Mouse (Mus musculus) bone marrow, adult 2 months (tissue): Measurements from ENCODE around the gene Nsd1. TPM values are rescaled to one million over a fixed set of nuclear protein-coding genes. Genes with fewer than 3 reads are reported as not detected.

Source experiments
- H3K27ac ChIP-seq: fragments of 200-500 bp; 2 replicates; pipeline ENCODE4 v1.5.1; 2012; ENCODE audit warnings: low read depth, mild to moderate bottlenecking, control low read depth, inconsistent platforms, low read length; ENCODE audit not compliant: control insufficient read depth, poor library complexity, insufficient read depth
- H3K4me1 ChIP-seq: fragments of 200-500 bp; 2 replicates; pipeline ENCODE4 v1.6.1; 2011; ENCODE audit warnings: low read length; ENCODE audit not compliant: control insufficient read depth, insufficient read depth
- H3K4me3 ChIP-seq: fragments of 200-500 bp; replicated peaks from 2 replicates; pipeline ENCODE3; 2011; ENCODE audit warnings: mild to moderate bottlenecking, low read depth, low read length, control low read depth; ENCODE audit not compliant: control insufficient read depth
- CTCF ChIP-seq: fragments of 200-500 bp; IDR thresholded peaks from 2 replicates; pipeline ENCODE4 v1.5.1; 2011; ENCODE audit warnings: low read length, control low read depth; ENCODE audit not compliant: control insufficient read depth, insufficient read depth
- POLR2A ChIP-seq: fragments of 200-500 bp; IDR thresholded peaks from 2 replicates; pipeline ENCODE4 v1.6.1; 2011; ENCODE audit warnings: low read depth, mild to moderate bottlenecking, control low read depth, low read length, borderline replicate concordance; ENCODE audit not compliant: control insufficient read depth
- WGBS: fragments of 180-500 bp; shearing (Covaris S2); methylation state at CpG from one replicate; pipeline ENCODE4 v1.1.7; 2018; 5-methylcytosine and 5-hydroxymethylcytosine counted together
- polyA plus RNA-seq: library from polyadenylated mRNA; stranded (reverse); fragments of >200 nt; gene quantifications from 2 replicates; pipeline ENCODE4 v1.2.4, GENCODE M21; 2011; ENCODE audit warnings: low replicate concordance; ENCODE audit not compliant: missing spikeins, insufficient read depth, insufficient read length

Gene Nsd1
- polyA plus RNA-seq, 1 experiment, result 45.9 TPM

GRCm38 (mm10) chr13:55204667-55205389, 4.8 kb upstream of the Nsd1 start:
- H3K27ac ChIP-seq, result no peak overlapping the region
- no peak overlapping the region for H3K4me3 ChIP-seq
- WGBS, result 40% methylated on average over 8 of the region's 11 CpGs
- peaks cover 2% of the 10 kb centered on the region for H3K4me1 ChIP-seq
- TF ChIP-seq CTCF, result no peak
- TF ChIP-seq POLR2A, result no peak

GRCm38 (mm10) chr13:55205448-55206205, 4.0 kb upstream of the Nsd1 start:
- 87% methylated on average over 6 of the region's 6 CpGs for WGBS
- TF ChIP-seq POLR2A (no peak), CTCF (no peak)
- Histone ChIP-seq H3K27ac (no peak overlapping the region), H3K4me3 (no peak overlapping the region), H3K4me1 (peaks cover 2% of the 10 kb centered on the region)

- H3K4me3 ChIP-seq, result no peak overlapping the region
- WGBS, result 85% methylated on average over 13 of the region's 13 CpGs
- no peak overlapping the region for H3K27ac ChIP-seq
- H3K4me1 ChIP-seq, result peaks cover 4% of the 10 kb centered on the region
- TF ChIP-seq CTCF (no peak), POLR2A (no peak)
These were observed 539 bp upstream of the Nsd1 start for GRCm38 (mm10) chr13:55208837-55209648.

GRCm38 (mm10) chr13:55210193-55210970, 800 bp downstream of the Nsd1 start:
- H3K27ac ChIP-seq, result peak overlapping the region; percentile 100
- WGBS, result 6% methylated on average over 76 of the region's 77 CpGs
- H3K4me3 ChIP-seq, result peak overlapping the region; percentile 72
- H3K4me1 ChIP-seq, result peaks cover 6% of the 10 kb centered on the region
- no peak for TF ChIP-seq CTCF
- TF ChIP-seq POLR2A, result peak; percentile 64; the same call in 1 of the 2 replicates

- peaks cover 6% of the 10 kb centered on the region for H3K4me1 ChIP-seq
- TF ChIP-seq POLR2A (no peak), CTCF (no peak)
- WGBS, result 1% methylated on average over 17 of the region's 17 CpGs
- H3K27ac ChIP-seq, result peak overlapping the region; percentile 100
- H3K4me3 ChIP-seq, result peak overlapping the region; percentile 72
These were observed 1.3 kb downstream of the Nsd1 start for GRCm38 (mm10) chr13:55210971-55211220.

GRCm38 (mm10) chr13:55211221-55212010, 1.8 kb downstream of the Nsd1 start:
- Histone ChIP-seq H3K27ac (peak overlapping the region; percentile 100), H3K4me3 (peak overlapping the region; percentile 94), H3K4me1 (peaks cover 6% of the 10 kb centered on the region)
- TF ChIP-seq CTCF (no peak), POLR2A (peak; percentile 59; the same call in 1 of the 2 replicates)
- under 1% methylated on average over 67 of the region's 93 CpGs for WGBS

- TF ChIP-seq POLR2A (no peak), CTCF (no peak)
- H3K4me1 ChIP-seq, result peaks cover 6% of the 10 kb centered on the region
- under 1% methylated on average over 13 of the region's 32 CpGs for WGBS
- peak overlapping the region; percentile 100 for H3K27ac ChIP-seq
- peak overlapping the region; percentile 94 for H3K4me3 ChIP-seq
These were observed 2.4 kb downstream of the Nsd1 start for GRCm38 (mm10) chr13:55212011-55212360.
